Mouse (Mus musculus) kidney, embryonic 14.5 days (tissue): ENCODE measurements at regions not wholly inside any gene's neighbourhood (a gene's known extent, or its start where the extent isn't known, plus 50 kb on each side); places are given as distances from the start of the nearest gene placed in this dataset.

Experiments
- ATAC-seq: fragments of 200-750 bp; cut with Nextera tagmentation; 2 replicates; pipeline ENCODE4 v1.8.0; 2017; ENCODE audit warnings: moderate number of reproducible peaks, mild to moderate bottlenecking, moderate TSS enrichment, moderate library complexity; ENCODE audit not compliant: low FRiP score, low TSS enrichment
- H3K27ac ChIP-seq: fragments of 300-500 bp; sonication (generic); 2 replicates; pipeline ENCODE4 v1.5.1; 2014; ENCODE audit warnings: low read depth, mild to moderate bottlenecking, low read length, moderate library complexity, mixed read lengths
- H3K27me3 ChIP-seq: fragments of 300-500 bp; sonication (generic); 2 replicates; pipeline ENCODE4 v1.6.1; 2014; ENCODE audit warnings: mild to moderate bottlenecking, low read length; ENCODE audit not compliant: control insufficient read depth, insufficient read depth
- H3K36me3 ChIP-seq: fragments of 300-500 bp; sonication (generic); 2 replicates; pipeline ENCODE4 v1.6.1; 2014; ENCODE audit warnings: low read length, mixed read lengths; ENCODE audit not compliant: control insufficient read depth, insufficient read depth
- H3K4me1 ChIP-seq: fragments of 300-500 bp; sonication (generic); 2 replicates; pipeline ENCODE4 v1.6.1; 2014; ENCODE audit warnings: low read length, mixed read lengths; ENCODE audit not compliant: control insufficient read depth, insufficient read depth
- H3K4me2 ChIP-seq: fragments of 300-500 bp; sonication (generic); replicated peaks from 2 replicates; pipeline ENCODE4 v1.6.1; 2014; ENCODE audit warnings: low read depth, mild to moderate bottlenecking, low read length
- H3K4me3 ChIP-seq: fragments of 300-500 bp; sonication (generic); 2 replicates; pipeline ENCODE4 v1.5.1; 2014; ENCODE audit warnings: mild to moderate bottlenecking, low read length
- H3K9ac ChIP-seq: fragments of 300-500 bp; sonication (generic); 2 replicates; pipeline ENCODE4 v1.6.1; 2014; ENCODE audit warnings: low read depth, mild to moderate bottlenecking, low read length, moderate library complexity
- H3K9me3 ChIP-seq: fragments of 300-500 bp; sonication (generic); 2 replicates; pipeline ENCODE4 v1.6.1; 2016; ENCODE audit warnings: low read length; ENCODE audit not compliant: control insufficient read depth
- WGBS: fragments of 180-500 bp; shearing (Covaris S2); extraction: QIAGEN DNeasy Blood & Tissue Kit; methylation state at CpG from one replicate; pipeline ENCODE4 v1.1.7; 2014; 5-methylcytosine and 5-hydroxymethylcytosine counted together

DNA sequence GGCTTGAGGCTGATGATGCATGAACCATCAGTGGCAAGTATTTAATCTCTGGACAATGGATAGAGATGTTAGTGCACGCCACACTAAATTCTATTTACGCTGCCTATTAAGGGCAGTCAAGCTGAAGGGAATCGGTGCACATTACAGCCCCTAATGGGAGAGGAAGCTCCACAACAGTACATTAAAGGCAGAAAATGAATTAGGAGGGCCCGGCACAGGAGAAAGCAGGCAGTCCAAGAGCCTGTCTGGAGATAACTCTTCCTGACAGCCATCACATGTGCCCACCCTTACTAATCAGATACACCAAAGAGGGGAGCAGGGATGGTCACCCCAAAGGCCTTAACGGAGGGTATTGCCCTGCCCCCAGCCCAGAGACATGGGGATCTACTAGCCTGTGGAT lies 118.7 kb upstream of the Mafb start:
- Histone ChIP-seq H3K9ac (no peak overlapping the region), H3K36me3 (no peaks in the 10 kb centered on the region), H3K4me1 (no peaks in the 10 kb centered on the region), H3K4me2 (no peak overlapping the region), H3K27ac (no peak overlapping the region), H3K4me3 (no peak overlapping the region), H3K27me3 (no peaks in the 10 kb centered on the region), H3K9me3 (no peaks in the 10 kb centered on the region)
- ATAC-seq: peak; percentile 71; the same call in 1 of the 2 replicates
- 41% methylated on average over 5 of the region's 5 CpGs for WGBS

GRCm38 (mm10) chr2:160499726-160500125 lies 132.9 kb upstream of the Mafb start:
- WGBS: 0% methylated on average over 1 of the region's 1 CpGs
- H3K36me3 ChIP-seq: no peaks in the 10 kb centered on the region
- peaks cover 12% of the 10 kb centered on the region for H3K4me1 ChIP-seq
- no peak overlapping the region for H3K4me3 ChIP-seq
- no peak overlapping the region for H3K9ac ChIP-seq
- no peak for ATAC-seq
- H3K9me3 ChIP-seq: no peaks in the 10 kb centered on the region
- H3K4me2 ChIP-seq: no peak overlapping the region
- no peak overlapping the region for H3K27ac ChIP-seq
- no peaks in the 10 kb centered on the region for H3K27me3 ChIP-seq

GRCm38 (mm10) chr2:160502901-160503300 lies 136.0 kb upstream of the Mafb start:
- Histone ChIP-seq H3K4me3 (no peak overlapping the region), H3K36me3 (no peaks in the 10 kb centered on the region), H3K27ac (no peak overlapping the region), H3K9ac (no peak overlapping the region), H3K4me2 (no peak overlapping the region), H3K4me1 (peaks cover 9% of the 10 kb centered on the region), H3K27me3 (no peaks in the 10 kb centered on the region), H3K9me3 (no peaks in the 10 kb centered on the region)
- no peak for ATAC-seq
- WGBS: 67% methylated on average over 2 of the region's 2 CpGs

GRCm38 (mm10) chr2:160503597-160504393 lies 136.9 kb upstream of the Mafb start:
- no peak overlapping the region for H3K4me2 ChIP-seq
- no peak overlapping the region for H3K9ac ChIP-seq
- 51% methylated on average over 16 of the region's 16 CpGs for WGBS
- H3K27me3 ChIP-seq: no peaks in the 10 kb centered on the region
- no peaks in the 10 kb centered on the region for H3K36me3 ChIP-seq
- no peak for ATAC-seq
- no peaks in the 10 kb centered on the region for H3K9me3 ChIP-seq
- peaks cover 9% of the 10 kb centered on the region for H3K4me1 ChIP-seq
- H3K4me3 ChIP-seq: no peak overlapping the region
- no peak overlapping the region for H3K27ac ChIP-seq

- Histone ChIP-seq H3K27me3 (no peaks in the 10 kb centered on the region), H3K9me3 (no peaks in the 10 kb centered on the region), H3K27ac (no peak overlapping the region), H3K36me3 (no peaks in the 10 kb centered on the region), H3K4me2 (no peak overlapping the region), H3K4me1 (peaks cover 7% of the 10 kb centered on the region), H3K4me3 (no peak overlapping the region), H3K9ac (no peak overlapping the region)
- no peak for ATAC-seq
- 82% methylated on average over 4 of the region's 4 CpGs for whole genome bisulfite sequencing
Observed at GRCm38 (mm10) chr2:160504394-160504657, 137.5 kb upstream of the Mafb start.

DNA sequence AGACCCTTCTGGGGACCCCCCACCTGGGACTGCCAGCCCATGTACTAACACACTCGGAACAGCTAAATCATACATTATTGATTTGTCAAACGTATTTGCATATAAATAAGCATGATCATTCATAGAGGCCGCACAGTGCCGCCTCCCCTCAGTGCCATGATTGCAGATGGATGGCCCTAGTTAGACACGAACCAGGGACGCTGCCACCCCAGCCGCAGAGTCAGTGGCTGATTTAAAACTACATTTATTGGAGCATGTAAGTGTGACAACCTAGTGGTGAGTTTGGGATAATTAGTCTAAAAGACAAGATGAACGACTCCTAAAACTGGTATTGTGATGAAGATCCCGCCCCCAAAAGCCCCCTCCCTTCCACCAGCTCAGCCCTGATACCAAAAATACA lies 138.3 kb upstream of the Top1 start:
- 29% methylated on average over 9 of the region's 9 CpGs for WGBS
- Histone ChIP-seq H3K4me2 (no peak overlapping the region), H3K4me3 (no peak overlapping the region), H3K27me3 (no peaks in the 10 kb centered on the region), H3K9ac (no peak overlapping the region), H3K9me3 (no peaks in the 10 kb centered on the region), H3K27ac (no peak overlapping the region), H3K4me1 (0 out of 2 replicates have a peak, but pooled peaks cover 5% of the 10 kb centered on the region), H3K36me3 (no peaks in the 10 kb centered on the region)
- ATAC-seq: peak; percentile 56; the same call in 1 of the 2 replicates

GRCm38 (mm10) chr2:160507816-160508564 lies 137.7 kb upstream of the Top1 start:
- H3K27me3 ChIP-seq: no peaks in the 10 kb centered on the region
- H3K36me3 ChIP-seq: no peaks in the 10 kb centered on the region
- no peak overlapping the region for H3K4me2 ChIP-seq
- H3K9me3 ChIP-seq: no peaks in the 10 kb centered on the region
- 18% methylated on average over 22 of the region's 22 CpGs for WGBS
- H3K9ac ChIP-seq: no peak overlapping the region
- 0 out of 2 replicates have a peak, but pooled peaks cover 5% of the 10 kb centered on the region for H3K4me1 ChIP-seq
- ATAC-seq: peak; percentile 95
- no peak overlapping the region for H3K4me3 ChIP-seq
- peak overlapping the region; percentile 56; the same call in 1 of the 2 replicates for H3K27ac ChIP-seq

DNA sequence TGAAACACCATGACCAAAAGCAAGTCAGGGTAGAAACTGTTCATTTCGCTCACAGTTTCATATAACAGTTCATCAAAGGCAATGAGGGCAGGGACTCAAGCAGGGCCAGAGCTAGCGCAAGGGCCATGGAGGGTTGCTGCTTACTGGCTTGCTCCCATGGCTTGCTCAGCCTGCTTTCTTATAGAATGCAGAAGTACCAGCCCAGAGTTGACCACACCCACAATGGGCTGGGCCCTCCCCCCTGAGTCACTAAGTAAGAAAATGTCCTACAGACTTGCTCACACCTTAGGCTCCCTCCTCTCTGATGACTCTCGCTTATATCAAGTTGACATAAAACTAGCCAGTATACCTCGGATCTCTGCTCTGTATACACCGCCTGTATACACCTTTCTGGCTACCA lies 135.5 kb upstream of the Top1 start:
- no peaks in the 10 kb centered on the region for H3K36me3 ChIP-seq
- no peak overlapping the region for H3K4me3 ChIP-seq
- no peak overlapping the region for H3K27ac ChIP-seq
- no peak for ATAC-seq
- no peak overlapping the region for H3K4me2 ChIP-seq
- 90% methylated on average over 5 of the region's 5 CpGs for WGBS
- no peaks in the 10 kb centered on the region for H3K27me3 ChIP-seq
- no peaks in the 10 kb centered on the region for H3K4me1 ChIP-seq
- H3K9me3 ChIP-seq: no peaks in the 10 kb centered on the region
- H3K9ac ChIP-seq: no peak overlapping the region
